Mouse (Mus musculus): ENCODE data around the gene Stx4a. TPM values are rescaled to one million over a fixed set of nuclear protein-coding genes. Genes with fewer than 3 reads are reported as not detected.

Gene Stx4a
- polyA plus RNA-seq (2012; rRNA removed) = 55.6 and 78.3 TPM in 2 replicates

GRCm38 (mm10) chr7:127824176-127824871, at the start of gene Stx4a, which contains the start of gene Stx1b:
Stx4a (plus strand) TSS chr7:127824294.
Stx1b (minus strand) TSS chr7:127824549.

DNA sequence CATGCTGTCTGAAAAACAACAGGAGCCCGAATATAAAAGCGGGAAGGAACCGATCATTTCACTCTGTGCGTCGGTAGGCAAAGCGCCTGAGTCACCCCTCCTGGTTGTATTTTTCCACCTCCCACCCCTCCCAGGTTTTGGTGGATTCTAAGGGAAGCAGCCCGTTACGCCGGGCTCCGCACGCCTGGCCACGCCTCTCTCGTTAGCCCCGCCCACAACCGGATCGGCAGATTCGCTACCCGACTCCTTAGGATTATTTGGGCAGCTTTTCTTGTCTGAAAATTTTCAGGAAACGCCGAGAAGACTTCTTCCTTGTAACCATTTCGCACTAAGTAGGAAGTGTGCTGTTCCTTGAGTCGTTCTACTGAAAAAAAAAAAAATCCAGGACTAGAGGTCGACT, 47.7 kb upstream of the Stx4a start, which contains the start of gene Setd1a:
Gene Setd1a (plus strand): TSS at position 245 of the 400 bp plus-strand sequence.

DNA sequence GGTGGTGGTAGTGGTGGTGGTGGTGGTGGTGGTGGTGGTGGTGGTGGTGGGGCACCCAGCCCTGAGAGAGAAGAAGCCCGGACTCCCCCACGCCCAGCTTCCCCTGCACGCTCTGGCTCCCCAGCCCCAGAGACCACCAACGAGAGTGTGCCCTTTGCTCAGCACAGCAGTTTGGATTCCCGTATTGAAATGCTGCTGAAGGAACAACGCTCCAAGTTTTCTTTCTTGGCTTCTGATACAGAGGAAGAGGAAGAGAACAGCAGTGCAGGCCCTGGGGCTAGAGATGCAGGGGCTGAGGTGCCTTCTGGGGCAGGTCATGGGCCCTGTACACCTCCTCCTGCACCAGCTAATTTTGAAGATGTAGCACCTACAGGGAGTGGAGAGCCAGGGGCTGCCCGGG, 38.8 kb upstream of the Stx4a start, which contains the start of gene Gm49388:
Gene Gm49388 (plus strand): TSS at position 301 of the 400 bp plus-strand sequence.

GRCm38 (mm10) chr7:127800435-127801009, 23.6 kb upstream of the Stx4a start, which contains the start of gene Hsd3b7:
Hsd3b7 (plus strand) TSS chr7:127800604.

DNA sequence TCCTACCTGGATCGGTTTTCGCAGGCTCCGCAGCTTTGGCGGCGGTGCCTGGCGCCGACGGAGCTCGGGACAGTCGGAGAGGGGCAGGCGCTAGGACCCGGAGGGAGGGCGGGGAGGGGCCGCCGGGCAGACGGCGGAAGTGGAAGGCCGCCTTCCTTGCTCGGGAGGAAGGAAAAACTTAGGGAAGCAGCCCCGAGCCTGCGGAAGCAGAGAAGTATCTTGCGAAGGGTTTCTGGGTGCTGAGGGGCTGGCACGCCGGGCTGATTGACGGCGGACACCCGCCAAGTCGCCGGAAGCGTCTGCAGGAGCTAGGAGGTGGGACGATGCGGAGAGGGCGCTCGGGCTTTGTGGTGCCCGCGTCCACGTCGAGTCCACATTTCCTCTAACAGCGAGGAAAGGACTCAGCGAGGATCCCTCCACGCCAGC, 52.0 kb downstream of the Stx4a start, which contains the start of gene Zfp646:
Gene Zfp646 (plus strand): TSS at position 181 of the 426 bp plus-strand sequence.

DNA sequence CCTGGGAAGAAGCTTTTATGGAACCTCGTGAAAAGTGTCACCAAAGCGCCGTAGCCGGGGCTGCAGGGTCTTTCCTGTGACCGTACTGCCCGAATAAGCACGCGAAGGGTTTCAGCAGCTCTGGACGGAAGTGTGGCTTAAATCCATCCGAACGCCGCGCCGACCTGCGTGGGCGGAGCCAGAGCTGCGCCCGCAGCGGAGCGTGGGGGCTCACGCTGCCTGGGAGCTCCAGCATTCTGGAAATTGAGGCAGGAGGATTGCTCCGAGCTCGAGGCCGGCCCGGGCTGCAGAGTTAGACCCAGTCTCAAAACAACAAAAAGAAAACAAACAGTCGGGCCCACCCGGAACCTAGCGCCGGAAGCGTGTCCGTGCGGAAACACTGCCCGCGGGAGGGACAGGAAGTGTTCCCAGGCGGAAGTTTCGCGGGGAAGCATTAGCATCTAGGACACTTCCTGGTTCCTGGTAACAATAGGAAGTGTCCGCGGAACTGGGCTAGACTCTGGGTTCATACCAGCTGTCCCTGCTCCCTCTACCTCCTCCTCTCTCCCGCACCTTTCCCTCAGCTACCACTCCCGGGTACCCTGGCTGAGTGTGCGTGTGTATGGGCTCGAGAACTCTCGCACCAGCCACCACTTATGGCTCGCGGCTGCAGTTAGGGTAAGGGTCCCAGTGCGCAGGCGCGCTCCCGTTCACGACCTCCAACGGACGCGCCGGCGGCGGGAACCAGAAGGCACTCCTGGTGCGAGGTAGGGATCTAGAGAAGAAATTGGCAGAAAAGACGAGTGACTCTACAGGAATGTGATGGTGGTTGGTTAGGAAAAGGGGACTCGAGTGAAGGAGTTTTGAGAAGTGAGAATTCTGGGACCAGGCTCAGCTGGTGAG, 52.6 kb downstream of the Stx4a start, which contains the start of gene Zfp668:
Gene Zfp668 (minus strand): TSS at position 362 of the 882 bp plus-strand sequence.

GRCm38 (mm10) chr7:127890798-127891197, 66.7 kb downstream of the Stx4a start, which contains the start of gene Prss53:
Prss53 (minus strand) TSS chr7:127890970.

GRCm38 (mm10) chr7:127895442-127895841, 71.3 kb downstream of the Stx4a start, which contains the start of the genes Gm21974 and Vkorc1:
Gm21974 (minus strand) TSS chr7:127895454.
Vkorc1 (minus strand) TSS chr7:127895617.

Other genes starting within 250 kb of the Stx4a start
- 12.9 and 13.4 TPM in 2 replicates for gene Ccdc189, start 235.7 kb upstream of the Stx4a start, polyA plus RNA-seq (2012; rRNA removed)
- gene Rnf40, start 235.5 kb upstream of the Stx4a start, polyA plus RNA-seq (2012; rRNA removed) = 56.5 and 57.7 TPM in 2 replicates
- 39.2 and 42.5 TPM in 2 replicates for gene Zfp629, start 208.5 kb upstream of the Stx4a start, polyA plus RNA-seq (2012; rRNA removed)
- gene Bcl7c, start 115.4 kb upstream of the Stx4a start, polyA plus RNA-seq (2012; rRNA removed) = 53.7 and 67.6 TPM in 2 replicates
- gene Ctf1, start 111.6 kb upstream of the Stx4a start, polyA plus RNA-seq (2012; rRNA removed) = 9.8 and 15.3 TPM in 2 replicates
- not detected in 2 replicates for gene Ctf2, start 92.1 kb upstream of the Stx4a start, polyA plus RNA-seq (2012; rRNA removed)
- 131 and 136 TPM in 2 replicates for gene Fbxl19, start 79.8 kb upstream of the Stx4a start, polyA plus RNA-seq (2012; rRNA removed)
- gene Orai3, start 54.5 kb upstream of the Stx4a start, polyA plus RNA-seq (2012; rRNA removed) = 8.2 and 10.4 TPM in 2 replicates
- gene Setd1a, start 47.6 kb upstream of the Stx4a start, polyA plus RNA-seq (2012; rRNA removed) = 16.7 and 23.0 TPM in 2 replicates
- not detected in 2 replicates for gene Gm49388, start 38.7 kb upstream of the Stx4a start, polyA plus RNA-seq (2012; rRNA removed)
- gene Hsd3b7, start 23.7 kb upstream of the Stx4a start, polyA plus RNA-seq (2012; rRNA removed) = 15.0 and 18.8 TPM in 2 replicates
- gene Stx1b, start 255 bp downstream of the Stx4a start, polyA plus RNA-seq (2012; rRNA removed) = 82.8 and 97.6 TPM in 2 replicates
- 23.8 and 25.2 TPM in 2 replicates for gene Zfp646, start 51.9 kb downstream of the Stx4a start, polyA plus RNA-seq (2012; rRNA removed)
- gene Zfp668, start 52.5 kb downstream of the Stx4a start, polyA plus RNA-seq (2012; rRNA removed) = 20.6 and 21.2 TPM in 2 replicates
- 2.4 and 3.0 TPM in 2 replicates for gene Prss53, start 66.7 kb downstream of the Stx4a start, polyA plus RNA-seq (2012; rRNA removed)
- gene Gm21974, start 71.2 kb downstream of the Stx4a start, polyA plus RNA-seq (2012; rRNA removed) = not detected in 2 replicates
- 61.4 and 95.9 TPM in 2 replicates for gene Vkorc1, start 71.3 kb downstream of the Stx4a start, polyA plus RNA-seq (2012; rRNA removed)
- gene Bckdk, start 79.8 kb downstream of the Stx4a start, polyA plus RNA-seq (2012; rRNA removed) = 54.7 and 59.0 TPM in 2 replicates
- 48.3 and 52.2 TPM in 2 replicates for gene Kat8, start 88.2 kb downstream of the Stx4a start, polyA plus RNA-seq (2012; rRNA removed)
- 0.20 and 2.6 TPM in 2 replicates for gene Prss8, start 105.8 kb downstream of the Stx4a start, polyA plus RNA-seq (2012; rRNA removed)
- 10.7 and 13.2 TPM in 2 replicates for gene Prss36, start 122.4 kb downstream of the Stx4a start, polyA plus RNA-seq (2012; rRNA removed)
- 779 and 808 TPM in 2 replicates for gene Fus, start 143.2 kb downstream of the Stx4a start, polyA plus RNA-seq (2012; rRNA removed)
- gene Pycard, start 169.6 kb downstream of the Stx4a start, polyA plus RNA-seq (2012; rRNA removed) = 7.0 and 10.3 TPM in 2 replicates
- 0.64 and 4.6 TPM in 2 replicates for gene Trim72, start 179.7 kb downstream of the Stx4a start, polyA plus RNA-seq (2012; rRNA removed)
- gene Itgam, start 238.3 kb downstream of the Stx4a start, polyA plus RNA-seq (2012; rRNA removed) = 2.0 and 2.3 TPM in 2 replicates
- gene Gm49368, start 238.4 kb downstream of the Stx4a start, polyA plus RNA-seq (2012; rRNA removed) = 0.01 and 0.05 TPM in 2 replicates

All from central nervous system, embryonic 14 days (tissue).